Mouse (Mus musculus): ENCODE results near the gene Tns3. TPM values are rescaled to one million over a fixed set of nuclear protein-coding genes. Genes with fewer than 3 reads are reported as not detected.

Gene Tns3
- polyA plus RNA-seq, 1 experiment = 45.7 TPM

DNA sequence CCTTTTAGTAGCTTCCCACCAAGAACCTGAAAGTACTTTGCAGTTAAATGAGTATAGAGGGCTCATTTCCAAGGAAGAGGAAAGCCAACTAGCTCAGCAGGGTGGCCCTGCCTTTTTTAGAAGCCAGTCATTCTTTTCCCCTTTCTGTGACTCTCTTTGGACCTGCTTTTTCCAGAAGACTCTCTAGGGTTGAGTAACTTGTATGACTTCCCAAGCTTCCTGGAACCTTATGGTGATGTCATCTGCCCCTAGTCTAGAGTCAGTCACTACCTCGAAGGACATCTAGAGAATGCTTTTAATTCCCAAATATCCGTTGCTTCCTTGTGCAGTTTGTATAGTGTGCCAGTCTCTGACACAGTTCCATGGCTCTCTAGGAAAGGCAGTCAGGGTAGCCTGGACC is 4.8 kb upstream of the Tns3 start:
- no peak for TF ChIP-seq POLR2A (IDR thresholded peaks at IDR 0.05; ENCODE audit: insufficient read depth, low read length)
- TF ChIP-seq EP300 (IDR thresholded peaks at IDR 0.05; ENCODE audit: insufficient read depth, low read depth, low read length) = no peak
- no peak for TF ChIP-seq CTCF (IDR thresholded peaks at IDR 0.05; ENCODE audit: low read depth, low read length)
- Histone ChIP-seq H3K9me3 (replicated peaks; ENCODE audit: control insufficient read depth, insufficient read depth, low read length, poor library complexity, severe bottlenecking) (no peaks in the 10 kb centered on the region; the same call in 1 of the 2 replicates), H3K27ac (ENCODE audit: insufficient read depth, low read length) (no peak overlapping the region), H3K4me3 (ENCODE audit: low read depth, low read length) (no peak overlapping the region), H3K4me1 (ENCODE audit: control insufficient read depth, insufficient read depth, low read length) (peaks cover 7% of the 10 kb centered on the region), H3K36me3 (ENCODE audit: control insufficient read depth, insufficient read depth, low read length, poor library complexity, severe bottlenecking) (no peaks in the 10 kb centered on the region), H3K27me3 (ENCODE audit: control insufficient read depth, insufficient read depth, low read length, poor library complexity, severe bottlenecking) (no peaks in the 10 kb centered on the region), H3K9ac (ENCODE audit: low read depth, poor library complexity, severe bottlenecking) (no peak overlapping the region)

- TF ChIP-seq CTCF (IDR thresholded peaks at IDR 0.05; ENCODE audit: low read depth, low read length) (no peak), EP300 (IDR thresholded peaks at IDR 0.05; ENCODE audit: insufficient read depth, low read depth, low read length) (no peak), POLR2A (IDR thresholded peaks at IDR 0.05; ENCODE audit: insufficient read depth, low read length) (no peak)
- H3K27ac ChIP-seq (ENCODE audit: insufficient read depth, low read length) = peak overlapping the region; percentile 14; the same call in 1 of the 2 replicates
These were observed 462 bp upstream of the Tns3 start for GRCm38 (mm10) chr11:8664797-8665196.

DNA sequence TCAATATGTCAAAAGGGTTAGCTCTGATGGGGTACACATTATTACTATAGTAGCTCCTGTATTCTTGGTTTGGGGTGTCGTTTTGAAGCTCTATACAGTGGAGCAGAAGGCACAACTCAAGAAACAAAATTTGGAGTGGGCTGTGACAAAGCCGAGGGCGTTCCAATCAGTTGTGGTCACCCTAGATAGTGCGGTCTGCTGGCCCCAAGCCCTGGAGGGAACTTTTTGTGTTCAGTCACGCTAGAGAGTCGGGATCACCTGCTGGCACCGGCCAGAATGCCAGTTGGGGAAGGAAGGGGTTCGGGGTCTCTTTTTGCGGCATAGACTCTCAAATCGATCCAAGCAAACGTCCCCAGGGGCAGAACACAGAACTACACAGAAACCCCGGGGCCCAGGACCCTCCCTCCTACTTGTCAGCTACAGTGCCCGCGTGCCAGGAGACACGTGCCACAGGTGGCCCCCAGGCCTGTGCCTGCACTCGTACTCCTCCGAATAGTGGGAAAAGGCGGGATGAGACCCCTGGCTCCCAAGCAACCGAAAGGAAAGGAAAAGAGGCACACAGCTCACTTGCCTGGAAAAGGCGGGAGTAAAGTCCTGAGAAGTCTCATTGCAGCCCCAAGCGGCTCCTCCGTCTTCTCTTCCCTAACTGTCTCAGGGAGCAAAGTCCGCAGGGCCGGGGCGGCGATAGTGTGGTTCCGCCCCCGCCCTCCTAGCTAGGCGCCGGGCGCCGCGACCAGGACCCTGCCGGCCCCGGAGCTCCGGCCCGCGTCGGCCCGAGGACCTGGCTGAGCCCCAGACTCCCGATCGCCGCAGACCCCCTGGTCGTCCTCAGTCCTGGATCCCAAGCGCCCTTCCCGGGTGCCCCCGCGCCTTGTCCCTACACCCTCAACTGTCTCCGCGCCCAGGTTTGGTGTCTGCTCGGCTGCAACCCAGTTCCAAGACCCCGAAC is 617 bp downstream of the Tns3 start:
- no peaks in the 10 kb centered on the region; the same call in 1 of the 2 replicates for H3K9me3 ChIP-seq (replicated peaks; ENCODE audit: control insufficient read depth, insufficient read depth, low read length, poor library complexity, severe bottlenecking)
- peak overlapping the region; percentile 84 for H3K4me3 ChIP-seq (ENCODE audit: low read depth, low read length)
- no peak for TF ChIP-seq CTCF (IDR thresholded peaks at IDR 0.05; ENCODE audit: low read depth, low read length)
- TF ChIP-seq POLR2A (IDR thresholded peaks at IDR 0.05; ENCODE audit: insufficient read depth, low read length) = no peak
- H3K9ac ChIP-seq (ENCODE audit: low read depth, poor library complexity, severe bottlenecking) = peak overlapping the region; percentile 95
- peak overlapping the region; percentile 31; the same call in 1 of the 2 replicates for H3K27ac ChIP-seq (ENCODE audit: insufficient read depth, low read length)
- H3K4me1 ChIP-seq (ENCODE audit: control insufficient read depth, insufficient read depth, low read length) = peaks cover 6% of the 10 kb centered on the region
- no peaks in the 10 kb centered on the region for H3K27me3 ChIP-seq (ENCODE audit: control insufficient read depth, insufficient read depth, low read length, poor library complexity, severe bottlenecking)
- no peaks in the 10 kb centered on the region for H3K36me3 ChIP-seq (ENCODE audit: control insufficient read depth, insufficient read depth, low read length, poor library complexity, severe bottlenecking)

More at GRCm38 (mm10) chr11:8664797-8665196, 462 bp upstream of the Tns3 start:
- H3K4me3 ChIP-seq (ENCODE audit: low read depth, low read length) = peak overlapping the region; percentile 84
- H3K36me3 ChIP-seq (ENCODE audit: control insufficient read depth, insufficient read depth, low read length, poor library complexity, severe bottlenecking) = no peaks in the 10 kb centered on the region
- no peaks in the 10 kb centered on the region for H3K27me3 ChIP-seq (ENCODE audit: control insufficient read depth, insufficient read depth, low read length, poor library complexity, severe bottlenecking)
- H3K9ac ChIP-seq (ENCODE audit: low read depth, poor library complexity, severe bottlenecking) = peak overlapping the region; percentile 95
- no peaks in the 10 kb centered on the region; the same call in 1 of the 2 replicates for H3K9me3 ChIP-seq (replicated peaks; ENCODE audit: control insufficient read depth, insufficient read depth, low read length, poor library complexity, severe bottlenecking)
- H3K4me1 ChIP-seq (ENCODE audit: control insufficient read depth, insufficient read depth, low read length) = peaks cover 6% of the 10 kb centered on the region

- no peak overlapping the region for H3K4me3 ChIP-seq (ENCODE audit: low read depth, low read length)
- H3K9ac ChIP-seq (ENCODE audit: low read depth, poor library complexity, severe bottlenecking) = peak overlapping the region; percentile 95; the same call in 1 of the 2 replicates
- no peaks in the 10 kb centered on the region for H3K27me3 ChIP-seq (ENCODE audit: control insufficient read depth, insufficient read depth, low read length, poor library complexity, severe bottlenecking)
- H3K4me1 ChIP-seq (ENCODE audit: control insufficient read depth, insufficient read depth, low read length) = peaks cover 6% of the 10 kb centered on the region
- H3K27ac ChIP-seq (ENCODE audit: insufficient read depth, low read length) = no peak overlapping the region
- no peak for TF ChIP-seq POLR2A (IDR thresholded peaks at IDR 0.05; ENCODE audit: insufficient read depth, low read length)
- peaks cover 6% of the 10 kb centered on the region for H3K9me3 ChIP-seq (replicated peaks; ENCODE audit: control insufficient read depth, insufficient read depth, low read length, poor library complexity, severe bottlenecking)
- H3K36me3 ChIP-seq (ENCODE audit: control insufficient read depth, insufficient read depth, low read length, poor library complexity, severe bottlenecking) = no peaks in the 10 kb centered on the region
These were observed 1.5 kb downstream of the Tns3 start for GRCm38 (mm10) chr11:8662706-8663429.

DNA sequence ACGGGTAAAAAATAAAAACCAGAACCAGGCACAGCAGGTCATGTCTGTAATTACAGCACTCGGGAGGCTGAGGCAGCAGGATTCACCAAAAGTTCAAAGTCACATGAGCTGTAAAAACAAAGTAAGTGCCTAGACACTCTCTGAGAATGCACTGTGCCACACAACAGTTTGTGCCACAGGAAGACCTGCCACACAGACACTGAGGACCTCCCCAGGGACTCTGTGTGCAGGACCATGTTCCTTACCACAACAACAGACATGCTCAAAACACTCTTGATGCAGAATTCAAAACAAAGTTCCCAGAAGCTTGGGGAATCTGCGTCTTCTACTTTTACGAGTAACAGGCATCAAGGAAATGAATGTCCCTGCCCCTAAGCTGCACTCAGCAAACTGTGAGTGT is 3.4 kb downstream of the Tns3 start:
- Histone ChIP-seq H3K27me3 (ENCODE audit: control insufficient read depth, insufficient read depth, low read length, poor library complexity, severe bottlenecking) (no peaks in the 10 kb centered on the region), H3K4me1 (ENCODE audit: control insufficient read depth, insufficient read depth, low read length) (peaks cover 6% of the 10 kb centered on the region), H3K9me3 (replicated peaks; ENCODE audit: control insufficient read depth, insufficient read depth, low read length, poor library complexity, severe bottlenecking) (peaks cover 10% of the 10 kb centered on the region), H3K9ac (ENCODE audit: low read depth, poor library complexity, severe bottlenecking) (no peak overlapping the region), H3K4me3 (ENCODE audit: low read depth, low read length) (no peak overlapping the region), H3K36me3 (ENCODE audit: control insufficient read depth, insufficient read depth, low read length, poor library complexity, severe bottlenecking) (no peaks in the 10 kb centered on the region), H3K27ac (ENCODE audit: insufficient read depth, low read length) (no peak overlapping the region)
- no peak for TF ChIP-seq POLR2A (IDR thresholded peaks at IDR 0.05; ENCODE audit: insufficient read depth, low read length)
- TF ChIP-seq CTCF (IDR thresholded peaks at IDR 0.05; ENCODE audit: low read depth, low read length) = no peak
- no peak for TF ChIP-seq EP300 (IDR thresholded peaks at IDR 0.05; ENCODE audit: insufficient read depth, low read depth, low read length)
